Mouse (Mus musculus): ENCODE data around the gene Rxfp2.
A peak's percentile ranks its signal among the peaks of the same experiment; 100 is the strongest.

Gene Rxfp2

GRCm38 (mm10) chr5:150116216-150116905, 97.9 kb downstream of the Rxfp2 start:
- DNase-seq: no peak

GRCm38 (mm10) chr5:150116906-150117216, 98.4 kb downstream of the Rxfp2 start:
- DNase-seq: peak; percentile 63

- DNase-seq: no peak
These were observed 99.6 kb downstream of the Rxfp2 start for GRCm38 (mm10) chr5:150118124-150118454.

GRCm38 (mm10) chr5:150118455-150119241, 100.2 kb downstream of the Rxfp2 start, which contains the start of gene Fry:
TSS of gene Fry (plus strand) at chr5:150118645.
- DNase-seq: peak; percentile 99

DNA sequence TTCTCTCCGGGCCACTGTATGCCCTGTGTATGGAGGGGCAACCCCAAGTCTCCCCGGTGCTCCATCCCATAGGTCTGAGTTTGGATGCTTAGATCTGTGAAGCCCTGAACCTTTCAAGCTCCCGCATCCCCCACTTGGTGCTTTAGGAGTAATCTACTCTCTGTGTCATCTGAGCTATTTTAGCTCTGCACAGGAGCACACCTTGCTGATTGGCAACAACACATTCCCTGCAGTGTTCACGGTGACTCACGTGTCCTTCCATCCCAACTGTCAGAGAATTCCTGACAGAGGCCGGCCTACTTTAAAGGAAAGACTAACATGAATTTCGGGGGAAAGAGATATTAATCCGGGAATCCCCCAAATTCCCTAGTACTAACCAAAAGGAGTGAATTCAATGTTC, 102.2 kb downstream of the Rxfp2 start:
- no peak for DNase-seq

DNA sequence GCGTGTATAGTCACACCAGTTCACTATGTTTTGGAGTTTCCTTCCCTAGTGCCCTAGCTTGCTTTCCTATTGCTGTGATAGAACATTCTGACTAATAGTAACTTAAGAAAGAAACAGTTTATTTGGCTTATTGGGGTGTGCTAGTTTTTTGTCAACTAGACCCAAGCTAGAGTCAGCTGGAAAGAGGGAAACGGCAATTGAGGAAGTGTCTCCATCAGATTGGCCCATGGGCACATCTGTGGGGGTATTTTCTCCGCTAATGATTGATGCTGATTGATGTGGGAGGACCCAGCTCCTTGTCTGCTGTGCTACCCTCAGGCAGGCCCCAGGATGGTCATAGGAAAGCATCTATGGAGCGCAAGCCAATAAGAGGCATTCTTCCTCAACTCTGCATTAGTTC, 103.6 kb downstream of the Rxfp2 start:
- DNase-seq: no peak

- no peak for DNase-seq
These were observed 104.1 kb downstream of the Rxfp2 start for GRCm38 (mm10) chr5:150122571-150122970.

DNA sequence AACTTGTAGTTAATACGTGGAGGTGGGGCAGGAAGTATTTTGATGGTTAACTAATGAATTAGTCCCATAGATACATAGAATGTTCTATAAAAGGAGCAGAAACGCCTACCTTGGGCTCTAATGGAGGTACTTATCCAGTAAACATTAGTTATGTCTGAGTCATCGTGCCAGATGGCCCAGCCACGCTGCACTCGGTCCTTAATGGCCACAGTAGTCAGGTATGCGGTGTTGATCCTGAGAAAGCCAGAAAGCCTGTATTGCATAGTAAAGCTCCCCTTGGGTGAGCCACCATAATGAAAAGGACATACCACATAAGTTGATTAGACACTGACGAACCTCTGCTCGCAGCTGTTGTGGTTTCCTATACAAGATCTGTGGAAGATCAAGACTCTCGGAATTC, 107.4 kb downstream of the Rxfp2 start:
- no peak for DNase-seq

- DNase-seq: no peak
These were observed 110.0 kb downstream of the Rxfp2 start for GRCm38 (mm10) chr5:150128432-150128831.

DNA sequence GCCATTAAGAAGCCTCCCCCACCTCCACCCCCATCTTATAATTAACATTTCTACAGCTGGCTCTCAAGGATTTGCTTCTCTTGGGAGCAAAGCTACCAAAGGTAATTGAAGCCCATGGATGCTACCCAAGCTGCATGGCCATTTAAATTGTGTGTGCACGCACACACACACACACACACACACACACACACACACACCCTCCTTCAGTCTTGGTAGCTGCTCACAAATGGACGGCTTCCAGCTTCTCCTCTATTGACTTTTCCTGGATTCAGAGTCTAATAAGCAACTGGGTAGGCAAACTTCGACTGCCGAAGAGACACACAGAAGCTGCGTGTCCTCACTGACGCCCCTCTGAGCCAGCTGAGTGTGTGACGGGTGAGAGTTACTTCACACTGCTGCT, 111.7 kb downstream of the Rxfp2 start:
- no peak for DNase-seq

DNA sequence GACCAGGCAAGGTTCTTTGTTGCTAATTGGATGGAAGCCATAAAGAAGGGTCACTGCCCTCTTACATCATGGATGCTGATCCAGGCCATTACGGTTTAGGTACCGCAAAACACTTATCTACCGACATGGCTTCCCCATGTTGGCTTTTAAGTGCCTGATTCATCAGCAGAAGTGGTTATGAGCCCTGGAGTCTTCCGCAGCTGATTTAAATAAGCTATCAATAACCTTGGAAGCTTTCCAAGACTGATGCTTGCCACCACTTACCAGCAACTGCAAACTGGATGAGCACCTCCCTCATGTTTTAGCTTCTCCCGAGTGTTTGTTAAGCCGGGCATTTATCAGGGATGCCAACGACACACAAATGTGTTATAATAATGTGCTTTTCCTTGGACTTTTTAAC, 112.7 kb downstream of the Rxfp2 start:
- DNase-seq: no peak
